Mouse (Mus musculus) heart, embryonic 11.5 days (tissue): ENCODE measurements around the gene Ociad1. TPM values are rescaled to one million over a fixed set of nuclear protein-coding genes. Genes with fewer than 3 reads are reported as not detected.

Experiments
- ATAC-seq: fragments of 200-750 bp; cut with Nextera tagmentation; replicated peaks from 2 replicates; pipeline ENCODE4 v1.8.0; 2017; ENCODE audit warnings: moderate library complexity; ENCODE audit not compliant: insufficient number of reproducible peaks, low FRiP score, low TSS enrichment
- H3K27ac ChIP-seq: fragments of 300-500 bp; sonication (generic); 2 replicates; pipeline ENCODE4 v1.5.1; 2014; ENCODE audit warnings: mild to moderate bottlenecking, low read depth, low read length
- H3K27me3 ChIP-seq: fragments of 300-500 bp; sonication (generic); 2 replicates; pipeline ENCODE4 v1.6.1; 2014; ENCODE audit warnings: mild to moderate bottlenecking, low read length, mixed read lengths; ENCODE audit not compliant: control insufficient read depth, insufficient read depth
- H3K36me3 ChIP-seq: fragments of 300-500 bp; sonication (generic); 2 replicates; pipeline ENCODE4 v1.6.1; 2014; ENCODE audit warnings: mild to moderate bottlenecking, low read length, moderate library complexity, mixed read lengths; ENCODE audit not compliant: control insufficient read depth, insufficient read depth
- H3K4me1 ChIP-seq: fragments of 300-500 bp; sonication (generic); 2 replicates; pipeline ENCODE4 v1.6.1; 2014; ENCODE audit warnings: low read length; ENCODE audit not compliant: control insufficient read depth, insufficient read depth
- H3K4me2 ChIP-seq: fragments of 300-500 bp; sonication (generic); 2 replicates; pipeline ENCODE4 v1.6.1; 2014; ENCODE audit warnings: mild to moderate bottlenecking, moderate library complexity
- H3K4me3 ChIP-seq: fragments of 300-500 bp; sonication (generic); 2 replicates; pipeline ENCODE4 v1.5.1; 2014; ENCODE audit warnings: low read depth, low read length
- H3K9ac ChIP-seq: fragments of 300-500 bp; sonication (generic); 2 replicates; pipeline ENCODE4 v1.6.1; 2014; ENCODE audit warnings: mild to moderate bottlenecking, low read depth, low read length, moderate library complexity
- H3K9me3 ChIP-seq: fragments of 300-500 bp; sonication (generic); replicated peaks from 2 replicates; pipeline ENCODE4 v1.6.1; 2016; ENCODE audit warnings: low read length; ENCODE audit not compliant: control insufficient read depth
- WGBS: fragments of 180-500 bp; shearing (Covaris S2); extraction: QIAGEN DNeasy Blood & Tissue Kit; methylation state at CpG from one replicate; pipeline ENCODE4 v1.1.7; 2014; ENCODE audit not compliant: insufficient replicate concordance; 5-methylcytosine and 5-hydroxymethylcytosine counted together
- polyA plus RNA-seq: library from polyadenylated mRNA; unstranded; fragments of >200 nt; fragmentation: Nextera tagmentation; extraction: Ambion mirVana; gene quantifications from 2 replicates; pipeline ENCODE4 v1.2.1, GENCODE M21; 2014

The Ociad1 gene
- polyA plus RNA-seq, 1 experiment from 2014 or later = 156 TPM

DNA sequence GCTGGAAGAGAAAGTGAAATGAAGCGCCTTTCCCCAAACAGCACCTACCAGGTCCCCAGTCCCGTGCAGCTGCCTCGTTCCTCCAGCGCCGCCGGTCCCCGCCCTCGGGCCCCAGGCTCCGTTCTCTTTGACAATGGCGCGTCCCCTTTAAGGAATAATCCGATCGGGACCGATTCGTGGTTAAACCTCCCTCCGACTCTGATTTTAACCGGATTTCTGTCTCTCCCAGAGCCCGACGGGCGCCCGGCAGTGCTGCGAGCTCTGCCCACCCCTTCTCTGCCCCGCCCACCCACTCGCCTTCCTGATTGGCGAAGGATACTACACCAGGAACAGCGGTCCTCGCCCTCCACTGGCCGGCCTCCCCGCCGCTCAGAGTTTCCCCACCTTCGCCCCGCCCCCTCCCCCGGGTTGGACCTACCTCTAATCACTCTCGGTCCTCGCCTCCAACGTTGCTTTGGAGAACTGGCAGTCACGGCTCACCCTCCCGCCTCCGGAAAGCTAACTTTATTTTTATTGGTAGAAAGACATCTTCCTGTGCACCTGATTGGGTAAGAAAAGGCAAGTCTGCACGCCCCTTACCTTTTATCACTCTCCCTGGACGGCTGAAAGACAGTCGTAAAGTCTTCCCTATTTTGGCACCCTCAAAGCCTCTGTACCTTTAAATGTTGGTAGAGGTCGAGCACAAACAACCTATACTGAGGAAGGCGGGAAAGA is 36.1 kb upstream of the Ociad1 start, which contains the start of gene Fryl:
TSS of gene Fryl (minus strand) at position 268 of the 714 bp plus-strand sequence.
- Histone ChIP-seq H3K4me2 (peak within 1 kb of the TSS; percentile 83), H3K36me3 (no peaks in the 10 kb centered on the region), H3K4me1 (peaks cover 25% of the 10 kb centered on the region), H3K4me3 (peak within 1 kb of the TSS; percentile 97), H3K27ac (peak within 1 kb of the TSS; percentile 96), H3K9ac (peak within 1 kb of the TSS; percentile 94), H3K9me3 (no peaks in the 10 kb centered on the region), H3K27me3 (no peaks in the 10 kb centered on the region)
- WGBS = under 1% methylated on average over 43 of the region's 44 CpGs
- ATAC-seq = peak; percentile 98

- H3K9me3 ChIP-seq = no peaks in the 10 kb centered on the region
- peak overlapping the region; percentile 97 for H3K4me3 ChIP-seq
- peak overlapping the region; percentile 73 for H3K4me2 ChIP-seq
- 2% methylated on average over 11 of the region's 11 CpGs for WGBS
- no peak for ATAC-seq
- H3K4me1 ChIP-seq = peaks cover 22% of the 10 kb centered on the region
- H3K9ac ChIP-seq = peak overlapping the region; percentile 65; the same call in 1 of the 2 replicates
- 0 out of 2 replicates have a peak overlapping the region, but pooled peaks have one; percentile 46 for H3K27ac ChIP-seq
- H3K36me3 ChIP-seq = no peaks in the 10 kb centered on the region
- H3K27me3 ChIP-seq = no peaks in the 10 kb centered on the region
These were observed 35.5 kb upstream of the Ociad1 start for GRCm38 (mm10) chr5:73257096-73257495.

- no peak for ATAC-seq
- Histone ChIP-seq H3K27me3 (no peaks in the 10 kb centered on the region), H3K9me3 (no peaks in the 10 kb centered on the region), H3K4me3 (peak overlapping the region; percentile 97), H3K27ac (no peak overlapping the region), H3K36me3 (no peaks in the 10 kb centered on the region), H3K4me1 (peaks cover 16% of the 10 kb centered on the region), H3K4me2 (peak overlapping the region; percentile 73), H3K9ac (peak overlapping the region; percentile 3; the same call in 1 of the 2 replicates)
- 46% methylated on average over 8 of the region's 8 CpGs for whole genome bisulfite sequencing
These were observed 34.9 kb upstream of the Ociad1 start for GRCm38 (mm10) chr5:73257723-73258122.

- 68% methylated on average over 5 of the region's 5 CpGs for WGBS
- no peak overlapping the region for H3K27ac ChIP-seq
- H3K4me2 ChIP-seq = no peak overlapping the region
- ATAC-seq = no peak
- H3K36me3 ChIP-seq = no peaks in the 10 kb centered on the region
- H3K4me3 ChIP-seq = no peak overlapping the region
- H3K9me3 ChIP-seq = no peaks in the 10 kb centered on the region
- peaks cover 5% of the 10 kb centered on the region; the same call in 1 of the 2 replicates for H3K4me1 ChIP-seq
- no peaks in the 10 kb centered on the region for H3K27me3 ChIP-seq
- H3K9ac ChIP-seq = no peak overlapping the region
These were observed 28.5 kb upstream of the Ociad1 start for GRCm38 (mm10) chr5:73264122-73264521.

- Histone ChIP-seq H3K4me3 (no peak overlapping the region), H3K27ac (no peak overlapping the region; the same call in 1 of the 2 replicates), H3K9me3 (no peaks in the 10 kb centered on the region), H3K4me1 (peaks cover 5% of the 10 kb centered on the region; the same call in 1 of the 2 replicates), H3K27me3 (no peaks in the 10 kb centered on the region), H3K4me2 (no peak overlapping the region), H3K9ac (no peak overlapping the region), H3K36me3 (no peaks in the 10 kb centered on the region)
- 39% methylated on average over 5 of the region's 5 CpGs for WGBS
- no peak for ATAC-seq
These were observed 27.1 kb upstream of the Ociad1 start for GRCm38 (mm10) chr5:73265460-73265859.

DNA sequence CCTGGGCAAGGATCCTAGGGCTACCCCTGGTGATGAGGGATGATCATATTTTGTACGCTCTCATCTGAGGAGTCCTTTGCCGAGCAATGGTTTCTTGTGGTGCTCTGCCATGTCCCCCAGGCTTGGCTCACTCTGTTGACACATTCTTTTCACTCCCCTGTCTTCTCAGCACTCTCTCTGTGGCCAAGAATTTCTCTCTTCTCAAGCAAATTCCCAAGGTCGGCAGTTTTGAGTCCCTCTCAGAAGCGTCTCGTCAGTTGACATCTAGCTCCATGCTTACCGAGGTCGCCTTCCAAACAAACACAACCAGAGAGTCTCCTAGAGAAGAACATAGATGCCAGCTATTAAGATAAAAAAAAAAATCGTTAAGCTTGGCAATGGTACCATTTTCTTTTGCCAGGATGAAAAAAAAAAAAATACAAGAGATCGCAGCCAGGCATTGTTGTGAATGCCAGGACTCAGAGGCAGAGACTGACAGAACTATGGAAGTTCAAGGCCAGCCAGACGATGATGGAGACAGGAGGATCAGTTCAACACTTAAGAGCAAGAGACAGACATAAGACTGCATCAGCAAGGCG is 23.9 kb upstream of the Ociad1 start:
- 68% methylated on average over 11 of the region's 11 CpGs for WGBS

DNA sequence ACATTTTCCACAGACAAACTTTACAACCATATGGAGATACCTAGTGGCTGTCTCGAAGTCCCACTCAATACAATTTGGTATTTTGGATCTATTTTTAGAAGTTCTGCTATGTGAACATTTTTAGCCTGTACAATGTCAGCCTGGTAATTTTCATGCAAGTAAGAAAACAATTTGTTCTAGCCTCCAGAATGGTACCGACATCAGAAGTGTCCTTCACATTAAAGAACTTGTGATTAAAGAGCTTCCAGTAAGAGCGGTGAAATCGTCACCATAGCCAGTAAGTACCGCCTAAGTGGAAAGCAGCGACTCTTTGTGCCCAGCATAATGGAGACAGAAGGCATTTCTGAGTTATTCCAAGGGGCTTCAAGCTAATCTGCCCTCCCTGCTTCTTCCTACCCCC is 22.0 kb upstream of the Ociad1 start:
- peaks cover under 1% of the 10 kb centered on the region; the same call in 1 of the 2 replicates for H3K4me1 ChIP-seq
- H3K4me3 ChIP-seq = no peak overlapping the region
- no peaks in the 10 kb centered on the region for H3K36me3 ChIP-seq
- no peak overlapping the region for H3K9ac ChIP-seq
- H3K27me3 ChIP-seq = no peaks in the 10 kb centered on the region
- no peak overlapping the region for H3K27ac ChIP-seq
- no peak for ATAC-seq
- H3K4me2 ChIP-seq = no peak overlapping the region
- 51% methylated on average over 6 of the region's 6 CpGs for WGBS
- no peaks in the 10 kb centered on the region for H3K9me3 ChIP-seq

More for the DNA sequence above, 23.9 kb upstream of the Ociad1 start:
- Histone ChIP-seq H3K4me3 (no peak overlapping the region), H3K4me1 (peaks cover 5% of the 10 kb centered on the region; the same call in 1 of the 2 replicates), H3K36me3 (no peaks in the 10 kb centered on the region), H3K9me3 (no peaks in the 10 kb centered on the region), H3K9ac (no peak overlapping the region), H3K27me3 (no peaks in the 10 kb centered on the region), H3K4me2 (no peak overlapping the region), H3K27ac (no peak overlapping the region)
- no peak for ATAC-seq

GRCm38 (mm10) chr5:73273171-73273570 is 19.4 kb upstream of the Ociad1 start:
- Histone ChIP-seq H3K9me3 (no peaks in the 10 kb centered on the region), H3K4me3 (no peak overlapping the region), H3K27ac (no peak overlapping the region), H3K36me3 (no peaks in the 10 kb centered on the region), H3K4me2 (no peak overlapping the region), H3K4me1 (no peaks in the 10 kb centered on the region; the same call in 1 of the 2 replicates), H3K9ac (no peak overlapping the region), H3K27me3 (no peaks in the 10 kb centered on the region)
- WGBS = 80% methylated on average over 4 of the region's 4 CpGs
- no peak for ATAC-seq
